Mouse (Mus musculus): ENCODE results near the gene Tut7.
"Not testable (repeated sequence)": the region's sequence is repeated elsewhere in the genome, so short reads cannot be mapped to it uniquely, and the experiment has no call there.

Gene Tut7

DNA sequence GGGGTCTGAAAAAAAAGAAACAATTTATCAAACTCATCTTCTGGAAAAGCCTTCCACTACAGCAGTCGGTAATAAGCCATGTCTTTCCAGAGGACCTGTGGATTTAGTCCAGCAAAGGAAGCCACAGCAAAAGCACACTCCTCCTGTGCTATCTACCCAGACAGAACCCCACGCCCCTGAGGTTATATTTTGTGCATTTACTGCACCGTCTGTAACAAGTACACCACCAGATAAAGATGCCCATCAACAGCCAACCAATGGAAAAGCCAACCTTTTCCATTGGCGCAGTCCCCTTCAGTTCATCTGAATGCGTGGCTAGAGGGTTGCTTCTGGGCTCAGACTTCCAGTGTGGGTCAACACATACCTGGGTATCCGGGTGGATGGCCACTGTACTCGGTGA is 60.2 kb downstream of the Tut7 start:
- DNase-seq: no peak

DNA sequence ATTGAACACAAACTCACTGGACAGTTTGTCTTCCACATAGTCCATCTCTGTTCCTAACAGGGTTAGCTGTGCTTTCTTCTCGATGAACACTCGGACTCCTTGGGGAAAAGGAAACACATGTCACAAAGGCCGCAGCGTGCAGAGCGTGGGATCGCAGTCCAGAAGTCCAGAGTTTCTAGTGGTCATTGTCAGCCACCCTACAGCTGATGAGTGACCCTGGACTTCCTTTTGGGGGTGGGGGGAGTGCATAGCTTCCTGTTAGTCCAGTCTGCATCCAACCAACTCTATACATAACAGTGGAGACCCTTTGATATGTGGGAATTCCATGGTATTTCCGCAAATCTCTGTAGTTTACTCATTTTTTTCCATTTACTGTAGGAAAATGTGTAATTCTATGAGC is 66.0 kb downstream of the Tut7 start:
- DNase-seq: no peak

DNA sequence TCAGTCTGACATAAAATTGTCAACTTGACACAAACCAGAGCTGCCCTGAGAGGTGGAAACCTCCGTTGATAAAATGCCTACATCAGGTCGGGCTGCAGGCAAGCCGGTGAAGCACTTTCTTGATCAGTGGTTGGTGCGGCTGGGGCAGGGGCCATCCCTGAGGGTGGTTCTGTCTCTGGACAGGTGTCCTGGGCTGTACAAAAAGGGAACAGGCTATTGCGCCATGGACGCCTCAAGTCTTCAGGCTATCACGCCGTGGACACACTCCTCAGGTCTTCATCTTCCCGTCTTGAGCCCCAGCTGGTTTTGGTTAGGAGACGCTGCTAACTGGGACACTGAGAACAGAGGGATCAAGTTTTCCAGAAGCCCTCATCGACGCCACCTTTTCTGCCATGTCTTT is 72.6 kb downstream of the Tut7 start:
- DNase-seq: no peak

DNA sequence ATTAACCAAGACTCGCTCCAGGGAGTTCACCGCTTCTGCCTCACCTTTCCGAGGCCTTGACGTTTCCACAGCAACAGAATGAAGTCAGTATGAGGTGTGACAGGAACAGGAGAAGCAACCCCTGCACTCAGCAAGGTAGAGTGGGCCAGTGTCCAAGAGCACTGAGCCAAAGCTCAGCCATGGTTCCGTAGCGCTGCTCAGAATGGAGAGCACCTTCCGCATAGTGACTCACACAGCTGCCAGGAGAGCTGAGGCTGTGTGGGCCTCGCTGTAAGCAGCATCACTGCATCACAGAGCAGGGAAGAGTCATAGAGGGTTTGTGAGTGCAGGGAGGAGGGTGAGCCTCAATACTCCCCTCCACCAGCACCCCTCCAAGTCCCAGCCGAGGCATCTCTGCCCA is 76.2 kb downstream of the Tut7 start, which contains the start of gene 1700014D04Rik:
1700014D04Rik (minus strand) TSS at position 42 of the 400 bp plus-strand sequence.
- no peak for DNase-seq

DNA sequence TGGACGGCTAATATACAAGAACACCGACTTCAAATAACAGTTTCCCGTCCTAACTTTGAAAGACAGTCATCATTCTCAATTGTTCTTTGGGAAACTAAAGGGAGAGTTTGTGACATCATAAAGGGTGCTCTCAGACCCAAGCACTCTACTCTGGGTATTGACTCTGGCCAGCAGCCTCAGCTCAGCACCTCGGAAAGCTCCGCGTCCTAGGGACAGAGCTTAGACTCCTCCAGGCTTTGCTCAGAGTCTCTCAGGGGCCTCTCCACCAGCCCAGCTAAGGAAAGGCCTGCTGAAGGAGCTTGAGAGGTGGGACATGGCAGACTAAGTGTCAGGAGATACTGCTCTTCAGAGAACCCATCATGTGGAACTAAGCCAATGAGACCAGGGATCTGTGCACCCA is 76.8 kb downstream of the Tut7 start:
- DNase-seq: no peak

DNA sequence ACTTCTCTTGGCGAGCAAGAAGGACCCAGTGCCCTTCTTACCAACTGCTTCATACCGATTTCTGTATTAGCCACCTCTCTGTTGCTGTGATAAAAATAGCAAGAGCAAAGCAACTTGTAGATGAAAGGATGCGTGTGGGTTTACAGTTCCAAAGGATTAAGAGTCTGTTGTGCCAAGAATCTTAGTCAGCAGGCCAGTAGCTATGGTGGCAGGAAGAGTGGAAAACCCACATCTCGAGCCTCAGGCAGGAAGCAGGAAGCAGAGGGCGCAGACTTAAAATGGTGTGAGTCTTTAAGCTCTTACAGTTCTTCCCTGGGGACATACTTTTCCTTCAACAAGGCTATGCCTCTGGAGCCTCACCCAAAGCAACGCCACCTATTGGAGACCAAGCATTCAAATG is 77.5 kb downstream of the Tut7 start:
- DNase-seq: no peak

DNA sequence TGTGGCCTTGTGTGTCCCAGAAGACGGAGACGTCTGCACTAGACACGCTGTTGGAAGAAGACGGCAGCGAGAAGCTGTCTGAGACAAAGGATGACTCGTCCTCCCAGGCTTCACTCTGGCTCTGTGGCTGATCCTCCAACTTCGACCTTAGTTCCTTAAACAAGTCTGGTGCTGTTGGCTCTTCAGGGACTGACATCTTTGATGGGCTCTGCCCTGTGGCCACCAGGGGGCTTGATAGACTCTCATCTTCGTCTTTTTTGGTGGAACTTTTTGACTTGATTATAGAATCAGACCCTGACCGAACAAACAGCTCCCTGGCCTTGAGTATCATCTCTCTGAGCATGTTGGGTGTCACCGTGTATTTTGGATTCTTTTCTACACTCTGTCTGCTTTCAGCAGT is 81.2 kb downstream of the Tut7 start:
- peak; percentile 38 to 40 for DNase-seq

DNA sequence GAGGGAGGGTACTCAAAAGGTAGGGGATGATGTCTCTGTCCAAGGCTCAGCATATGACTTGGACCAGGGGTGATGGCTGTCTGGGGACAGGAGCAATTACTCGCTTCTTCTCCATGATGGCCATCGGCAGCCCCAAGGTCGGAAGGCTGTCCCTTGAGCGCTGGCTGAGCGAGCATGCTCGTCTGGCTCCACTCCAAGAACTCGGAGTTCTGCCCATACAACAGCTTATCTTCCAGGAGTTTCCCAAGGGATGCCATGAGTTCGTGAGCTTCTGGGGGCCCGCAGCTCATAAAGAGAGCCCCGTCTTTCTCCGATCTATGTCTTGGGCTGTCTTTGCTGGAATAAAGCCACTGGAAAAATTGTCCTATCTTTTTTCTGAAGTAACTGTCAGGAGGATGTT is 81.9 kb downstream of the Tut7 start:
- no peak for DNase-seq

DNA sequence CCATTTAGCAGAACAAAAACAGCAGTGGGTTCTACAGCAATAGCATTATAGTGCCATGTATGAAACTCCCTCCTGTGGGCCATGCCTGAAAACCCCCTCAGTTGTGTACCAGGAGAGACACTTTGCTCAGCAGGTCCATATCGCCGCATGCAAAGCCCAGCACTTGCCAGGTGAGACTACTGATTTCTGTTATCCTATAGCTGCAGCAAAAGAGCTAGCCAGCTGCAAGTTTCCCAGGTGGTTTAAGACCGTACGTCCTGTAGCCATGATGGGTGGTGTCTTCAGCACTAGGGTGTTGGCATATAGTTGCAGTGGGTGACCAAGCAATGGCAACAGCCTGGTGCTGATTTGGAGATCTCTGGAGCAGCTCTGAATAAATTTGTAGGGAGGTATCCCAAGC is 83.5 kb downstream of the Tut7 start:
- DNase-seq: no peak

DNA sequence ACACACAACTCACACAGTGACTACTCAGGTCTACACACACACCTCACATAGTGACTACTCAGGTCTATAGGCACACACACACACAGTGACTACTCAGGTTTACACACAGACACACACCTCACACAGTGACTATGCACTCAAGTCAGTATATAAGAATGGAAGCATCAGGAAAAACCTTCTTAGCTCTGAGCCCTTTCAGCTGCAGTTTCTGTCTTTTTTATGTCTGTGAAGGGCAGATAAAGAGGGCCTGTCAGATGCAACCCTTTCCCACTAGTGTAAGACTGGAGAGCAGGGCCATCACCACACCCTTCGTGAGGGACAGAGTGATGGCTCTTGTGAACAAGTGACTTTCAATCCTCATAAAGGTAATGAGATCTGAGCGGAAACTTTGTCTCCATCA is 84.5 kb downstream of the Tut7 start:
- DNase-seq: no peak

DNA sequence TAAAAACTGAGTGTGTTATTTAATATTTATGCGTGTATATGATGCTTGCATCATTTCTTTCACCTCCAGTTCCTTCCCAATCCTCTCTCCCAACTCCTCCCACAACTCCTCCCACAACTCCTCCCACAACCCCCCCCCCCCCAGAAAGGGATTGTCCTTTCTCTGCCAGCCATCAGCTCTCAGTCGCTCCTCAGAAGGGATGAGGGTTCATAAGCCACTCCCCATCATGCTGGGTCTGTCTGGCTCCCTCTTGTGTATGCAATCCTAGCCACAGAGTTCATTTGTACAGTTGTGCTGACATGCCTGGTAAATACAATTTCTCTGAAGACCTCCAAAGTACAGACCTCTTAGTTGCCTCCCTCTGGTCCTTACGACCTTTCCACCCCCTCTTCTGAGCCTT is 87.8 kb downstream of the Tut7 start:
- DNase-seq: no peak

DNA sequence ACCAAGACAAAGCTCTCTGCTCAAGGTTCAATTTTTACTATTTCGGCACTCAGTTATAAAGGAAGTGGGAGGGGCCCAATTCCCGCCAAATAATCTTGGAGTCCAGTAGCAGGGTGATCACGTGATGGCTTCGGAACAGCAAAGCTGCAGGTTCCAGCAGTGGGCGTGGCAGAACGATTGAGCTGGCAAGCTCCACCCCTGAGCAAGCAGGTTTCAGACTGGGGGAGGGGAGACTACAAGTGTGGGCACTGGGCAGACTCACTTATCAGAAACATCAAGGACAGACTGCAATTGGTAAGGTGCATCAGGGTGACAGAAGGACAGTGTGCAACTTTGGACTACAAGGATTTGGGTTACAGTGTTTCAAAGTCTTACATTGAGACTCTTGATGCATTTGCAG is 88.6 kb downstream of the Tut7 start:
- not testable (repeated sequence) for DNase-seq

DNA sequence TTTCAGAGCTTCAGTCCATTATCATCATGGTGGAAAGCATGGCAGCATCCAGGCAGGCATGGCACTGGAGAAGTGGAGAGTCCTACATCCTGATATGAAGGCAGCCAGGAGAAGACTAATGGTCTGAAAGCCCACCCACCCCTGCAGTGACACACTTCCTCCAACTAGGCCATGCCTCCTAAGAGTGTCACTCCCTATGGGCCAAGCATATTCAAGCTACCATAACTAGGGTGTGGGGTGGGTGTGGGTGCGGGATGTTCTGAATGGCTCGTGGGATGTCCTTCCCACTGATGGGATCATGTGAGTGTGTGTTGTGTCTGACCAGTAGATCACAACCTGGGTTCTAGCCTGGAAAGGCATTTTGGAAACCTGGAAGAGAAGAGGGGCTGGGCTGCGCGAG is 89.0 kb downstream of the Tut7 start:
- DNase-seq: no peak

DNA sequence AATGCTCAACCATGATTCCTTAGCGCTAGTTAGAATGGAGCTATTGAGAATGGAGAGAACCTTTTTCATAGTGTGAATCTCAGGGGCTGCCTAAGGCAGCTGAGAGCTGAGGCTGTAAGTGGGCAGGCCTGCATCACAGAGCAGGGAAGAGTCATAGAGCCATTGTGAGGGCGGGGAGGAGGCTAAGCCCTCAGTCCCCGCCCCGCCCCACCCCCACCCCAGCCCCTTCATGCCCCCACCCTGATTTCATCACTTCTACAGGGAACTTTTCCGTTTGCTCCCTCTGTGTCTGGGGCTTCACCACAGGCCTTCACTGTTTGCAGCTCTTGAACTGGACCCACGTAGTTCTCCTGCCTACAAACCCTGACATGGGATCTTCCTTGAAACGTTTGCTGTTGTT is 91.3 kb downstream of the Tut7 start, which contains the start of gene Spata31d1d:
Spata31d1d (minus strand) TSS at position 101 of the 400 bp plus-strand sequence.
- no peak for DNase-seq

DNA sequence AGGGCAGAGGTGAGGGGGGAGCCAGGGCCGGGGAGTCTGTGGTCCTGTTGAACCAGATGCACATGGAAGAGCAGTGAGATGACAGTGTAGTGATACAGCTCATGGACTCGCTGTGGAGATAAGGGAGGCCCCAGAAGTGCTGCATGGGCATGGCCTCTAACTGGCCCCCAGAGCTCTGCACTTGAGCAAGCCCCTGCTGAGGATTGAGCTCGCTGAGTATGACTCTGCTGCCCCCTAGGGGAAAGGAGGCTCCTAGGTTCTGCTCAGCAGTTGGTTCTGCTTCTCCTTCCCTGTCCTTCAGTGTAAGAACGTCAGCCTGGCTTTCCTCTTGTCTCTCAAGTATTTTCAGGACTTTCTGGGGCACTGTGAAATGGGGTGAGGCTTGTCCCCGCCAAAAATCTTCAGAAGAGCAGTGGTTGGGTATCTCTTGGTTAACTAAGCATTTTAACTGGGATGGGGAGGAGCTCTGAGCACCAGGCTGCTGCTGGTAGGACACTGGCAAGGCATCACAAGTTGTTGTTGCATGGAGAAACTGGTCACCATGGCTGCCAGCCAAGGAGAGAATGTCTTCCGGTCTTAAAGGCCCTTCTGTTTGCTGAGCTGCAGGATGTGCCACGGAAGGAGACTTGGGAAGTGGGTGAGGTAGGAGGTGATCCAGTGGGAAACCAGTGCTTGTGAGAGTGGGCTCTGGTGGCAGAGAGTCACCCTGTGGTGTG is 94.4 kb downstream of the Tut7 start:
- DNase-seq: peak; percentile 87 to 88

DNA sequence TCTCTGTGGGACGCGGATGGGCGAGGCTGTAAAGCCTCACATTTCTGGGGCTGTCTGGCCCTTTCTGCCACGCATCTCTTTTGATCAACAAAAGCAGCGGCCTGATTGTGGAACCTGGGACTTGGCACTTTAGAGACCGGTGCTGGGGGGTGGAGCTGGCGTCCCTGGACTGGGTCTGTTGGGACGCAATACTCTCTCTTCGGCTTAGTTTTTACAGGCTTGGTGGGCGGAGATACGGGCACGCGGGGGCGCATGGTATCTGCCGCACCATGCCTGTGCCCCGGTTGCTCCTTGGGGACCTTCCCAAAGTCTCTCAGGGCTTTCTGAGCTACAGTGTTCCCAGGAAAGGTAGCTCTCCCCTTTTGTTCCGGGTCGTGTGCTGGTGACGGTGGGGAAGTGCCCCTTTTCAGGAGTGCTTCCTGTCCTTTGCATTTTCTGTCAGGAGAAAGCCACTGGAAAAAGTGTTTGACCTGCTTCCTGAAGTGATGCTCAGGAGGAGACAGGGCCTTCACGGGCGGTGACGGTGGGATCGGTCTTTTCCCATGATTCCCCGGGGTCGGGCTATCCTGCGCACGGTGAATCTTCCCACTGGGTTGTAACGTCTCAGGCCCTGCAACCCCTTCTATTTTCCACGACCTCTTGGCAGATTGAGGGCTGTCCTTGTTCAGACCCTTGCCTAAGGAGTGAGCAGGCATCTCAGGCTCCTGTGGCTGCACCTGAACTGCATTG is 96.6 kb downstream of the Tut7 start:
- DNase-seq: no peak

DNA sequence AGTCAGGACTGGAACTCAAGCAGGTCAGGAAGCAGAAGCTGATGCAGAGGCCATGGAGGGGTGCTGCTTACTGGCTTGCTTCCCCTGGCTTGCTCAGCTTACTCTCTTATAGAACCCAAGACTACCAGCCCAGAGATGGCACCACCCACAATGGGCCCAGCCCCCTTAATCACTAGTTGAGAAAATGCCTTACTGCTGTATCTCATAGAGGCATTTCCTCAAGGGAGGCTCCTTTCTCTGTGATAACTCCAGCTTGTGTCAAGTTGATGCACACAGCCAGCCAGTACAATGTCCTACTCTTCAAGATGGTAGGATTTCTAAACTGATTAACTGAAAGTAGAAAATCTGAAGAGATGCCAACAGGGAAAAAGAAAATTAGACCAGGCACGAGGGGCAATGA is 100.9 kb downstream of the Tut7 start:
- not testable (repeated sequence) for DNase-seq
